Mouse (Mus musculus): ENCODE data around the gene Hdc. TPM values are rescaled to one million over a fixed set of nuclear protein-coding genes. Genes with fewer than 3 reads are reported as not detected.

The Hdc gene
- 5.4 and 7.4 TPM in 2 replicates for polyA plus RNA-seq (2015; fragmentation: Nextera tagmentation; extraction: Ambion mirVana)

GRCm38 (mm10) chr2:126619249-126619704 lies at the start of gene Hdc:
Hdc (minus strand) TSS chr2:126619299.
- Histone ChIP-seq H3K9ac (no peak within 1 kb of the TSS), H3K36me3 (no peaks in the 10 kb centered on the region), H3K9me3 (no peaks in the 10 kb centered on the region), H3K27me3 (no peaks in the 10 kb centered on the region), H3K4me2 (no peak within 1 kb of the TSS; the same call in 1 of the 2 replicates), H3K4me1 (no peaks in the 10 kb centered on the region), H3K27ac (no peak within 1 kb of the TSS), H3K4me3 (no peak within 1 kb of the TSS)
- 49% methylated on average over 14 of the region's 14 CpGs for WGBS
- ATAC-seq (ENCODE audit: borderline replicate concordance, extremely low read depth, low FRiP score, low TSS enrichment) = no peak

GRCm38 (mm10) chr2:126668621-126669252 lies 49.6 kb upstream of the Hdc start:
- no peak overlapping the region for H3K4me3 ChIP-seq
- H3K4me2 ChIP-seq = no peak overlapping the region
- peaks cover 14% of the 10 kb centered on the region for H3K4me1 ChIP-seq
- WGBS = 79% methylated on average over 5 of the region's 5 CpGs
- H3K27me3 ChIP-seq = no peaks in the 10 kb centered on the region
- no peak overlapping the region for H3K27ac ChIP-seq
- H3K9me3 ChIP-seq = no peaks in the 10 kb centered on the region
- H3K9ac ChIP-seq = no peak overlapping the region
- ATAC-seq (ENCODE audit: borderline replicate concordance, extremely low read depth, low FRiP score, low TSS enrichment) = no peak
- no peaks in the 10 kb centered on the region for H3K36me3 ChIP-seq

- WGBS = 79% methylated on average over 3 of the region's 3 CpGs
- no peak overlapping the region for H3K27ac ChIP-seq
- H3K9me3 ChIP-seq = no peaks in the 10 kb centered on the region
- H3K9ac ChIP-seq = no peak overlapping the region
- no peaks in the 10 kb centered on the region for H3K36me3 ChIP-seq
- H3K4me3 ChIP-seq = no peak overlapping the region
- ATAC-seq (ENCODE audit: borderline replicate concordance, extremely low read depth, low FRiP score, low TSS enrichment) = no peak
- no peaks in the 10 kb centered on the region for H3K27me3 ChIP-seq
- no peak overlapping the region for H3K4me2 ChIP-seq
- H3K4me1 ChIP-seq = no peaks in the 10 kb centered on the region
Measured at GRCm38 (mm10) chr2:126665984-126666383, 46.9 kb upstream of the Hdc start.

GRCm38 (mm10) chr2:126663481-126663880 lies 44.4 kb upstream of the Hdc start:
- Histone ChIP-seq H3K4me3 (no peak overlapping the region), H3K9ac (no peak overlapping the region), H3K27me3 (no peaks in the 10 kb centered on the region), H3K9me3 (no peaks in the 10 kb centered on the region), H3K4me1 (no peaks in the 10 kb centered on the region), H3K36me3 (no peaks in the 10 kb centered on the region), H3K4me2 (no peak overlapping the region), H3K27ac (no peak overlapping the region)
- ATAC-seq (ENCODE audit: borderline replicate concordance, extremely low read depth, low FRiP score, low TSS enrichment) = no peak
- 42% methylated on average over 4 of the region's 4 CpGs for whole genome bisulfite sequencing

- Histone ChIP-seq H3K4me2 (no peak overlapping the region), H3K9me3 (no peaks in the 10 kb centered on the region), H3K36me3 (peaks cover 38% of the 10 kb centered on the region), H3K27ac (no peak overlapping the region), H3K9ac (no peak overlapping the region), H3K4me1 (no peaks in the 10 kb centered on the region), H3K27me3 (no peaks in the 10 kb centered on the region), H3K4me3 (no peak overlapping the region)
- WGBS = 83% methylated on average over 4 of the region's 4 CpGs
- ATAC-seq (ENCODE audit: borderline replicate concordance, extremely low read depth, low FRiP score, low TSS enrichment) = no peak
Measured at GRCm38 (mm10) chr2:126652929-126653328, 33.8 kb upstream of the Hdc start.

- Histone ChIP-seq H3K27me3 (no peaks in the 10 kb centered on the region), H3K27ac (no peak overlapping the region), H3K4me2 (no peak overlapping the region), H3K4me1 (no peaks in the 10 kb centered on the region), H3K9me3 (no peaks in the 10 kb centered on the region), H3K36me3 (peaks cover 56% of the 10 kb centered on the region), H3K4me3 (no peak overlapping the region), H3K9ac (no peak overlapping the region)
- WGBS = 86% methylated on average over 3 of the region's 3 CpGs
- no peak for ATAC-seq (ENCODE audit: borderline replicate concordance, extremely low read depth, low FRiP score, low TSS enrichment)
Measured at GRCm38 (mm10) chr2:126647762-126648161, 28.7 kb upstream of the Hdc start.

- 91% methylated on average over 5 of the region's 5 CpGs for WGBS
- H3K9ac ChIP-seq = no peak overlapping the region
Measured at GRCm38 (mm10) chr2:126646461-126646860, 27.4 kb upstream of the Hdc start.

GRCm38 (mm10) chr2:126644768-126645167 lies 25.7 kb upstream of the Hdc start:
- no peak for ATAC-seq (ENCODE audit: borderline replicate concordance, extremely low read depth, low FRiP score, low TSS enrichment)
- H3K4me2 ChIP-seq = no peak overlapping the region
- H3K27ac ChIP-seq = no peak overlapping the region
- H3K9me3 ChIP-seq = no peaks in the 10 kb centered on the region
- peaks cover 59% of the 10 kb centered on the region for H3K36me3 ChIP-seq
- H3K4me1 ChIP-seq = no peaks in the 10 kb centered on the region
- H3K4me3 ChIP-seq = no peak overlapping the region
- 88% methylated on average over 1 of the region's 1 CpGs for WGBS
- H3K9ac ChIP-seq = no peak overlapping the region
- H3K27me3 ChIP-seq = no peaks in the 10 kb centered on the region

More at GRCm38 (mm10) chr2:126646461-126646860, 27.4 kb upstream of the Hdc start:
- H3K36me3 ChIP-seq = peaks cover 55% of the 10 kb centered on the region
- H3K4me3 ChIP-seq = no peak overlapping the region
- ATAC-seq (ENCODE audit: borderline replicate concordance, extremely low read depth, low FRiP score, low TSS enrichment) = no peak
- H3K27ac ChIP-seq = no peak overlapping the region
- H3K9me3 ChIP-seq = no peaks in the 10 kb centered on the region
- H3K4me2 ChIP-seq = no peak overlapping the region
- no peaks in the 10 kb centered on the region for H3K27me3 ChIP-seq
- H3K4me1 ChIP-seq = no peaks in the 10 kb centered on the region

GRCm38 (mm10) chr2:126640298-126640697 lies 21.2 kb upstream of the Hdc start:
- H3K4me2 ChIP-seq = no peak overlapping the region
- H3K9ac ChIP-seq = no peak overlapping the region
- H3K4me3 ChIP-seq = no peak overlapping the region
- H3K36me3 ChIP-seq = peaks cover 54% of the 10 kb centered on the region
- H3K27me3 ChIP-seq = no peaks in the 10 kb centered on the region
- no peaks in the 10 kb centered on the region for H3K9me3 ChIP-seq
- H3K4me1 ChIP-seq = no peaks in the 10 kb centered on the region
- ATAC-seq (ENCODE audit: borderline replicate concordance, extremely low read depth, low FRiP score, low TSS enrichment) = no peak
- 81% methylated on average over 2 of the region's 2 CpGs for WGBS
- no peak overlapping the region for H3K27ac ChIP-seq

- H3K27ac ChIP-seq = no peak overlapping the region
- WGBS = 69% methylated on average over 12 of the region's 12 CpGs
- ATAC-seq (ENCODE audit: borderline replicate concordance, extremely low read depth, low FRiP score, low TSS enrichment) = no peak
Measured at GRCm38 (mm10) chr2:126635939-126636823, 17.1 kb upstream of the Hdc start.

GRCm38 (mm10) chr2:126633165-126633564 lies 14.1 kb upstream of the Hdc start:
- Histone ChIP-seq H3K4me1 (no peaks in the 10 kb centered on the region), H3K27ac (no peak overlapping the region), H3K4me3 (no peak overlapping the region), H3K36me3 (peaks cover 26% of the 10 kb centered on the region; the same call in 1 of the 2 replicates), H3K4me2 (no peak overlapping the region), H3K9me3 (no peaks in the 10 kb centered on the region), H3K9ac (no peak overlapping the region), H3K27me3 (no peaks in the 10 kb centered on the region)
- ATAC-seq (ENCODE audit: borderline replicate concordance, extremely low read depth, low FRiP score, low TSS enrichment) = no peak
- 78% methylated on average over 2 of the region's 2 CpGs for WGBS

More at GRCm38 (mm10) chr2:126635939-126636823, 17.1 kb upstream of the Hdc start:
- H3K36me3 ChIP-seq = peaks cover 34% of the 10 kb centered on the region
- H3K4me3 ChIP-seq = no peak overlapping the region
- no peaks in the 10 kb centered on the region for H3K4me1 ChIP-seq
- no peaks in the 10 kb centered on the region for H3K27me3 ChIP-seq
- no peak overlapping the region for H3K4me2 ChIP-seq
- H3K9ac ChIP-seq = no peak overlapping the region
- H3K9me3 ChIP-seq = no peaks in the 10 kb centered on the region

- no peak overlapping the region for H3K27ac ChIP-seq
- peaks cover 23% of the 10 kb centered on the region; the same call in 1 of the 2 replicates for H3K36me3 ChIP-seq
- no peaks in the 10 kb centered on the region for H3K27me3 ChIP-seq
- H3K9ac ChIP-seq = no peak overlapping the region
- no peak overlapping the region for H3K4me2 ChIP-seq
- H3K9me3 ChIP-seq = no peaks in the 10 kb centered on the region
- no peaks in the 10 kb centered on the region for H3K4me1 ChIP-seq
- no peak overlapping the region for H3K4me3 ChIP-seq
- no peak for ATAC-seq (ENCODE audit: borderline replicate concordance, extremely low read depth, low FRiP score, low TSS enrichment)
- 74% methylated on average over 9 of the region's 9 CpGs for WGBS
Measured at GRCm38 (mm10) chr2:126628455-126628995, 9.4 kb upstream of the Hdc start.
